Mouse (Mus musculus): ENCODE data around the gene Nfe2l2.

GRCm38 (mm10) chr2:75672561-75672960 is 31.9 kb downstream of the Nfe2l2 start:
- no peak for TF ChIP-seq CTCF (IDR thresholded peaks at IDR 0.05; ENCODE audit: borderline replicate concordance, insufficient read depth, low read length)
- TF ChIP-seq POLR2A (IDR thresholded peaks at IDR 0.05; ENCODE audit: low read depth, low read length), result no peak
